Mouse (Mus musculus) frontal cortex, adult 2 months (tissue): ENCODE measurements at regions not wholly inside any gene's neighbourhood (a gene's known extent, or its start where the extent isn't known, plus 50 kb on each side); places are given as distances from the start of the nearest gene placed in this dataset.

Source experiments
- DNase-seq, 2 experiments: peaks; one replicate each; pipeline ENCODE4 v3.0.0; 2022; ENCODE audit warnings: low spot score in 1 of 2; ENCODE audit errors: extremely low spot score in 1 of 2

DNA sequence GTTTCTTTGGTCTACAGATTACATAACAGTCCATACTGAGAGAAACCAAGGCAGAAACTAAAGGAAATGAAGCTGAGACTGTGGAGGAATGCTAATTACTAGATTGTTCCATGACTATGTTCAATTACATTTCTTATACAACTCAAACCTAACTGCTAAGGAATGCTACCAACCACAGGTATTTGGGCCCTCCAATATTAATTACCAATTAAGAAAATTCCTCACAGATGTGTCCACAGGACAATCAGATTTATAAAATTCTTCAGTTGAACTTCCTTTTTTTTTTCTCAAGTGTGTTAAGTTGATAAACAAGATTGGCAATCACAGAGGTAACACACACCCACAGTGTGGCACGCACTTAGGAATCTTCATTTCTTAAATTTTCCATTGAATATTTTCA lies 196.8 kb upstream of the A730009L09Rik start:
- DNase-seq: no peak

DNA sequence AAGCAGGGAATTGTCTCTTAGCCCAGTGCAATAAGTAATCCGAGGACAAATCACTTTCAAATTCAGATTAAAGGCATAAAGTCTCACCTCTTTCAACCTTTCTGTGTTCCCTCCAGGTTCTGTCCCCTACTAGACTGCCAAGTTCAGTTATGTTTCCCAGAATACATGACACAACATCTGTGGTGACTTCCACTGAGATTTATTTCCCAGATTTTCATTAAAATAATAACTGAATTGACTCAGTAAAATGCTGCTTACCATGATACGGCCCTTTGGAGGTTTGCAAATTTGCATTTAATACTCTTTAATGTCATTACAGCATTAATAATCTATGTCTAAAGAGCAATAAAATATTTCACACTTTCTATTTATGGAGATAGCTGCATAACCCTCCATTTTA lies 193.4 kb upstream of the A730009L09Rik start:
- no peak for DNase-seq

DNA sequence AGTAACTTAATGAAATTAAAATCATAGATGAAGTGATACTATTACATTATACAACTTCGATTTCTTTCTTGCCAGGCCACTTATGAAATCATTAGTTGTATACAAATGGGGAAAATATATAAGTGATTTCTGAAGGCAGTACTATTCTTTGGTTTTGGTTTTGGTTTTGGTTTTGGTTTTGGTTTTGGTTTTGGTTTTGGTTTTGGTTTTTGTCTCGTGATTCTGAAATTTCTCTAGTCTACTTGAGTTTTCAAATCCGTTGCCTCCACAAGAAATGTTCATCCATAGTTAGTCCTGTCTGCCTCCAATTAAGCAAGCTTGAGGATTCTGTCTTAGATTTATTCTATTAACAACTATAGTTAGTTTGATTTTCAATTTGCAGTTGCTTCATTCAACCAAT lies 184.6 kb upstream of the A730009L09Rik start:
- no peak for DNase-seq

DNA sequence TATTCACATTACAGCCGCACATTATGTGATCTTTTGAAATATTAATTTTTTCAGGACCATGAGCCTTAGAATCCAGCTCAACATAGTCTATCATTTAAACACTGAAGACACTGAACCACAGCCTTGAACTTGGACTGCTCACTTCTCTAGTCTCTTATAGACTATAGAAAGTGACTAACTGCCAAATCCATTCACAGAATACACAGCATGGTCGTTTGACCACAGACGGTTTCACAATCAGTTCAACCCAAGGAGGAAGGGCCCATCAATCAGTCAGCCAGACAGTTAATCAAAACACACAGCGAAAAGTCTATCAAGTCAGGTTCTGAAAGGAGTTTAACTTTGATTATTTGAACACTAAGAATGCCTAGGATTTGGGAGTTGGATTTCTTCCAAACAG lies 168.8 kb upstream of the A730009L09Rik start:
- no peak for DNase-seq

DNA sequence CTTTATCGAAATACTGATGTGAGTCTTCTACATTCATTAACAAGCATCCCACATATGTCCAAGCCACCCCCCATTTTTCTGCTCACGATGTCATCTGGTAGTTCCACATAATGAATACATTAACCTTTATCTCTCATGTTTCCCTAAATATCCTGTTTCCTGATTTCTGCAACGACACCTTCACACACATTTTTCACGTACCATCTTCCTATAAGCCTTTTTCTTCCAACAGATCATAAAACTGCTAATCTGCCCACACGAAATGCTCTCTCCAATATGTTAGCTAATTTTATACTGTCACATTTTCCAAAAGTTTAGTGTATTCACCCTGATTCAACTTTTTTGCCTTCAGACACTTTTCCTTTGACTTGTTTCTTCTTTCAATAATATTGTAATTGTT lies 159.8 kb upstream of the A730009L09Rik start:
- peak; percentile 30 to 40 for DNase-seq

DNA sequence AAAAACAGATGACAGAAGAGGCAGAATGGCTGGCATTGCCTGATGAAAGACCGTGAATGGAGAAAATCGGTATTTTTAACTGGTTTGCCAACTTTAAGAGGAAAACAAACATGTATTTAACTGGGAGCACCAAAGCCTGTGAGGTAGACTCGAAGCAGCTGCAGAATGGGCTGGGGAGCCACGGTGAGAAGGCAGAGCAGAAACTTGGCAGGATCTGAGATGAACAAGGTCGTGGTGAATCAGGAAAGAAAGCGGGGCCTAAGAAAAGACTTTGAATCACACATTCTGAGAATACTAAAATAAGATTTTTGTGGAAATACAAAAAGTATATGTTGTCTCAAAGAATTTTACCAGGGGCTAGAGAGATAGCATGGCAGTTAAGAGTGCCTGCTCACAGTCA lies 149.0 kb upstream of the A730009L09Rik start:
- DNase-seq: peak; percentile 30 to 57

DNA sequence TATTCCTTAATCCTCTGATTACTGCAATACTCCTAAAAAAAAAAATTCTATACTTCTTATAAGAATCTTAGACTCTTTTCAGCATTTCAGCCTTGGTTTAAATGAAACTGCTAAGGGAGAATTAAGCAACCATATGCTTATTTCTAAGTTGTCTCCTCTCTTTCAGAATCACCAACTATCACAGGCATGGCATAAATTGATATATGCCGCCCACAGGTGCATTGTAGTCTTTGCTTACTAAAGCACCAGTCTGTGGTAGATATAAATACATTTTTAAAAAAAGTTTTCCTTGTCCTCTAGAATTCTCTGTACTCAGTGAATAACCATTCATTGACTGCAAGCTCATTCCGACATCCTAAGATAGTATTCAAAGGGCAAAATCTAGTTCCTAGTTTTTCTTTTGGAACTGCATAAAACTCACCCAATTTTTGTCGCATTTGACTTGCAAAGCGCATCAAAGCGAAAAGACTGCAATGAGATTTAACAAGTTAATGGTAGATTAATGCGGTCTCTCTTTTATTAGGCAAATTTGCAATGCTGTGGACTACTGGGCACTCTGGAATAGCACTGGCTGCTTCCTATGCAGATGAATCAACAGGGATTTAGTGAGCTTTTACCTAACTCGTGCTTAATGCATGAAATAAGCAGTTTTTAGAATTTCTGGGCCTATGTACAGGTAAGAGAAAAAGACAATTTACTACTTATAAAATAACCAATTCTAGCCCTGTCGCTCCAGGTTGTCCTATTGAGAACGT lies 145.8 kb upstream of the A730009L09Rik start:
- peak in 1 of 2 experiments; percentile 33 for DNase-seq

DNA sequence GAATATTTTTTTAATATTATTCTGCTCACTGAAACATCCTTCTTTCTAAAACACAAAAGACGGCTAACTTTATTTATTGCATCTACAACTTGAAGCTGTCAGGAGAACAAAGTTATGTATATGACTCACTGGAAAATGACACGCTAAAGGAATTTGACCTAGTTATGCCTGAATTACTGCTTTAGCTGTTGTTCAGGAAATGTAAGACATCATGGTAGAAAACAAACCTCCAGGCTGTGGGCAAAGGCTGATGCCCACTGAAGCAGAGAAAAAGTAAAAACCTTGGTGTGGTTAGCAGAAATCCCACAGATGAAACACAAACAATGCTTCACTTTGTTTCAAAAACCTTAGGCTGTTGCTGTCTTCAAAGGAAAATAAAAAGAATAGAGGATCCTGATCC lies 136.5 kb upstream of the A730009L09Rik start:
- DNase-seq: no peak

DNA sequence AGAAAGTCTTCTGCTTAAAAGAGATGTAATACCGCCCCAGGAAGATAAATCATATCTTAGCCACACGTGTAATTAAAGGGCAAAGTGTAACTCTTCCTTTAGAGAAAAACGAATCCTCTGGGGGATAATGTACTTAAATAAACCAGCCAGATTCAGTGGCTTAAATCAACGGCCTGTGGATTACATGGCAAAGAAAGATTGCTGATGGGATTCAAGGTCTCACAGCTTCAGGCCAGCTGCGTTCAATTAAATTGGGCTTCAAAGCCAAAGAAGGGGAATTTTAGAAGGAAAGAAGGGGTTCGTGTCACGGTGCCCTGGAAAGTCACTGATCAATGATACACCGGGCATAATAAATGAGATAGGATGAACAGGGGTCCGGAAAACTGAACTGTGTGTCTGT lies 123.2 kb upstream of the A730009L09Rik start:
- DNase-seq: no peak

DNA sequence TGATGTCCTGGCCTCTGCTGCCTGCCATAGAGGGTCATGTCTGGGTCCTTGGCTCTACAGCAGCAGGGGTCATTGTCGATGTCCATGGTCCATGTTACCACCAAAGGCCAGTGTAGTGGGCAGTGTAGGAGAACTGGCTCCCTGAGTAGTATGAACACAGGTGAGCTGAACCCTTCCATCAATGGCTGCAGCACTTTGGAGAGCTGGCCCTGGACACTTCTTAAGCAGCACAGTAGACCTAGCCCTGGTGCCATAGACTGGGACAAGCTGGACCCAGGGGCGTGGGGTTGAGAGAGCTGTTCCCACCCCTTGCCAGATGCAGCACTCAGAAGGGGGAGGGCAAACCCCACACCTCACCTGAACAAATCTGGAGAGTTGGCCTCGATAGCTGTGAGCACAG lies 120.0 kb upstream of the A730009L09Rik start:
- DNase-seq: no peak

DNA sequence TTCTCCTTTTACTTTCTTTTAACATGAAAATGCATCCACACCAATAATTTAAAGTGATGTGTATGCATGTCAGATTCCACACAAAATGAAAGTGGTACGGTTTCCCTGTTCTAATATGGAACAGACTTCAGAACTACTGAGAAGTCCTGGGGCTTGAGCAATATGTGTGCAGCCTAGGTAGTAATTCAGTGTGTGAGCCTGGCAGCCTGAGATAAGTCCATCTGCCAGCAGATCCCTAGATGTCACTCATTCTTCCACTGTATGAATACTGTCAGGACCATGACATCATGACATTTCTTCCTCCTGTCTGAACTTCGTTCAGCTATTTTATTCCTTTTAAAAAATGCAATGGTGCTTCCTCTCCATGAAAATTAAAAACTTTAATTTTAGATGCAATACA lies 93.3 kb upstream of the A730009L09Rik start:
- no peak for DNase-seq

DNA sequence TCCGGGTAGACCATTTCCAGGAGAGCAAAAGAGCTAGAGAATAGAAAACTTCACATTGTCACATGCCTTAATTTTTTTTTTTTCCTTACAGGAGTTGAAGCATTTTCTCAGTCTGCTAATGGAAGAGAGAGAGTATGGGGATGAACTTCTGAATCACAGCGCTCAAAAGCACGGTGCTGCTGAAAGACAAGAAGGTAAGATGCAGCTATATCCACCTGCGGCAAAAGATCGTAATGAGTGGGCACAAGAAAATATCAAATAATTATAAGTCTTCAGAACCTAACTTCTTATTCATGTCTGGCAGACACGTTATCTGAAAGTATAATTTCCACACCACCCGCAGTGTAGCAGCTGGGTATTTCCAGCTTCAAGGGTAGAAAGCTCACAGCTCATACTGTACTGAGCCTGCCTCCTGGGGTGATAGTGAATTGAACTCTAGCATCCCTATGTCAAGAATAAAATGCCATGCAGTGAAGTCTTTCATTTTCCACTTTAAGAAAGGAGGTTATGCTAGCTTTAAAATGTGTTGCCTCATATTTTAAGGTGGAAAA lies 87.9 kb upstream of the A730009L09Rik start:
- no peak for DNase-seq

DNA sequence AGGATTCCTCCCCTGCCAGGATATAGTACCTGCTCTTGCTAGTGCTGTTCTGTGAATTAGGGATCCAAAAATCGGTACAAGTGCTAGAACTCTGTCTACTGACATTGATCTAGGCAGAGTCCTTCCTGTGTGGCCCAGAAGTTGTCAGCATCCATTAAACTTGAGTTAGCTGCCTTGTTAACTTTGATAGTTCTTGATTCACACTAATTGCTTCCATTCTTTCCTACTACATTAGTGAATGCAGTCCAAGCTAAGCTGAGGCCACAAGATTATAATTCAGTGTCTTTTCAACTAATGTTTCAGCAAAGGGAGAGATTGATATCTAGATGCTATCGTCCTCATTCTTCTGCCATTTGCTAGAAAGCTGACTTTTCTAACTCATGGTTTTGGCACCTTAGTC lies 58.3 kb upstream of the A730009L09Rik start:
- DNase-seq: no peak

DNA sequence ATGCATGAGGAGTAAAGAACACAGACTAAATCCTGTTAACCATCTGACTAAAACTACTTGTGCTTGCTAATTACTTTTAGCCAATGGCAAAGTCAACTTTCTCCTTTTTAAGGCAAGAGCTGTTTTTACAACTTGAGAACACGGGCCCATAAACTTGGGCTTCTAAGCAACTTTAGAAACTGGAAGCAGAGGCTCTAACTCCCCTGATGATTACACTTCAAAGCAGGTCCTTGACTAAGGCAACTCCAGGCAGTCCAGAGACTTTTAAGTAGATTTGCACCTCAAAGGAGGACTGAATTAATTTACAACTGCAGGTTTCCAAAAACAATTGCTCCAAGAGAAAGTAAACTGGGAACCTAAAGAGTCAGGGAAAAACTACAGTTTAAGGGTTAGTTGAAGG lies 52.8 kb upstream of the A730009L09Rik start:
- no peak for DNase-seq
